Mouse (Mus musculus): ENCODE measurements around the gene Mypn. TPM values are rescaled to one million over a fixed set of nuclear protein-coding genes. Genes with fewer than 3 reads are reported as not detected.
A peak's percentile ranks its signal among the peaks of the same experiment; 100 is the strongest.

Gene Mypn
- 0.02 and 0.03 TPM in 2 replicates for polyA plus RNA-seq (2012; rRNA removed)
- 0.05 and 0.13 TPM in 2 replicates for polyA plus RNA-seq (2014; fragmentation: Nextera tagmentation; extraction: Ambion mirVana)

- Histone ChIP-seq H3K4me3 (ENCODE audit: insufficient read depth in 1 of 2, low read depth in 2 of 2, low read length in 2 of 2) (no peak within 1 kb of the TSS), H3K27me3 (ENCODE audit: control insufficient read depth, insufficient read depth, low read length) (no peaks in the 10 kb centered on the region), H3K36me3 (replicated peaks; ENCODE audit: control insufficient read depth, insufficient read depth, low read depth) (no peaks in the 10 kb centered on the region), H3K4me1 (replicated peaks; ENCODE audit: control insufficient read depth in 2 of 2, insufficient read depth in 2 of 2, low read length in 1 of 2) (peaks cover 4 to 12% of the 10 kb centered on the region in 2 experiments), H3K9ac (replicated peaks) (no peak within 1 kb of the TSS), H3K27ac (no peak within 1 kb of the TSS), H3K4me2 (ENCODE audit: low read depth) (no peak within 1 kb of the TSS), H3K9me3 (ENCODE audit: control insufficient read depth, low read length) (no peaks in the 10 kb centered on the region)
- 79% methylated on average over 15 of the region's 15 CpGs for WGBS (ENCODE audit: insufficient replicate concordance)
- ATAC-seq (ENCODE audit: insufficient read depth) (no peak), DNase-seq (ENCODE audit: low read depth in 3 of 3, low spot score in 3 of 3) (no peak)
- TF ChIP-seq EP300 (IDR thresholded peaks at IDR 0.05; ENCODE audit: low read depth) = no peak
Measured at GRCm38 (mm10) chr10:63203728-63204127, at the start of gene Mypn. Gene Mypn, minus strand, starts transcription at chr10:63203952.

GRCm38 (mm10) chr10:63248421-63248820, 44.7 kb upstream of the Mypn start:
- DNase-seq (ENCODE audit: low read depth in 3 of 3, low spot score in 3 of 3) = no peak
- H3K27ac ChIP-seq = no peak overlapping the region
- H3K4me1 ChIP-seq (replicated peaks; ENCODE audit: control insufficient read depth in 2 of 2, insufficient read depth in 2 of 2, low read length in 1 of 2) = peaks cover 0 to 11% of the 10 kb centered on the region in 2 experiments; a peak in 2 of 4 replicates
- no peaks in the 10 kb centered on the region for H3K27me3 ChIP-seq (ENCODE audit: control insufficient read depth, insufficient read depth, low read length)
- H3K36me3 ChIP-seq (replicated peaks; ENCODE audit: control insufficient read depth, insufficient read depth, low read depth) = peaks cover 19% of the 10 kb centered on the region
- WGBS (ENCODE audit: insufficient replicate concordance) = 81% methylated on average over 6 of the region's 6 CpGs
- no peak overlapping the region for H3K4me2 ChIP-seq (ENCODE audit: low read depth)
- H3K4me3 ChIP-seq (ENCODE audit: insufficient read depth in 1 of 2, low read depth in 2 of 2, low read length in 2 of 2) = no peak overlapping the region
- no peak for TF ChIP-seq CTCF (IDR thresholded peaks at IDR 0.05; ENCODE audit: low read depth)
- no peak for TF ChIP-seq EP300 (IDR thresholded peaks at IDR 0.05; ENCODE audit: low read depth)
- no peak for ATAC-seq (ENCODE audit: insufficient read depth)
- H3K9me3 ChIP-seq (ENCODE audit: control insufficient read depth, low read length) = no peaks in the 10 kb centered on the region
- H3K9ac ChIP-seq (replicated peaks) = no peak overlapping the region

GRCm38 (mm10) chr10:63247457-63247856, 43.7 kb upstream of the Mypn start:
- Histone ChIP-seq H3K9ac (replicated peaks) (no peak overlapping the region), H3K27ac (no peak overlapping the region), H3K36me3 (replicated peaks; ENCODE audit: control insufficient read depth, insufficient read depth, low read depth) (peaks cover 16% of the 10 kb centered on the region), H3K9me3 (ENCODE audit: control insufficient read depth, low read length) (no peaks in the 10 kb centered on the region), H3K27me3 (ENCODE audit: control insufficient read depth, insufficient read depth, low read length) (no peaks in the 10 kb centered on the region), H3K4me3 (ENCODE audit: insufficient read depth in 1 of 2, low read depth in 2 of 2, low read length in 2 of 2) (no peak overlapping the region), H3K4me1 (replicated peaks; ENCODE audit: control insufficient read depth in 2 of 2, insufficient read depth in 2 of 2, low read length in 1 of 2) (peaks cover 6 to 18% of the 10 kb centered on the region in 2 experiments), H3K4me2 (ENCODE audit: low read depth) (peak overlapping the region; percentile 25)
- WGBS (ENCODE audit: insufficient replicate concordance) = 52% methylated on average over 7 of the region's 7 CpGs
- ATAC-seq (ENCODE audit: insufficient read depth) (no peak), DNase-seq (ENCODE audit: low read depth in 3 of 3, low spot score in 3 of 3) (peak; percentile 27 to 41 (median 29))
- no peak for TF ChIP-seq EP300 (IDR thresholded peaks at IDR 0.05; ENCODE audit: low read depth)
- TF ChIP-seq CTCF (IDR thresholded peaks at IDR 0.05; ENCODE audit: low read depth) = no peak

- Histone ChIP-seq H3K4me1 (replicated peaks; ENCODE audit: control insufficient read depth in 2 of 2, insufficient read depth in 2 of 2, low read length in 1 of 2) (peaks cover 8 to 19% of the 10 kb centered on the region in 2 experiments), H3K27me3 (ENCODE audit: control insufficient read depth, insufficient read depth, low read length) (no peaks in the 10 kb centered on the region), H3K9ac (replicated peaks) (no peak overlapping the region), H3K36me3 (replicated peaks; ENCODE audit: control insufficient read depth, insufficient read depth, low read depth) (peaks cover 16% of the 10 kb centered on the region), H3K27ac (no peak overlapping the region; the same call in 1 of the 2 replicates), H3K4me3 (ENCODE audit: insufficient read depth in 1 of 2, low read depth in 2 of 2, low read length in 2 of 2) (peak overlapping the region in 1 of 2 experiments; percentile 22; a peak in 1 of 4 replicates), H3K4me2 (ENCODE audit: low read depth) (peak overlapping the region; percentile 36), H3K9me3 (ENCODE audit: control insufficient read depth, low read length) (no peaks in the 10 kb centered on the region)
- TF ChIP-seq CTCF (IDR thresholded peaks at IDR 0.05; ENCODE audit: low read depth) = no peak
- DNase-seq (ENCODE audit: low read depth in 3 of 3, low spot score in 3 of 3) (no peak), ATAC-seq (ENCODE audit: insufficient read depth) (no peak)
- WGBS (ENCODE audit: insufficient replicate concordance) = 75% methylated on average over 3 of the region's 3 CpGs
Measured at GRCm38 (mm10) chr10:63245846-63246245, 42.1 kb upstream of the Mypn start.

GRCm38 (mm10) chr10:63244746-63245145, 41.0 kb upstream of the Mypn start:
- TF ChIP-seq EP300 (IDR thresholded peaks at IDR 0.05; ENCODE audit: low read depth) = no peak
- peak; percentile 74 for TF ChIP-seq CTCF (IDR thresholded peaks at IDR 0.05; ENCODE audit: low read depth)
- Histone ChIP-seq H3K4me3 (ENCODE audit: insufficient read depth in 1 of 2, low read depth in 2 of 2, low read length in 2 of 2) (peak overlapping the region; percentile 73 to 100), H3K9ac (replicated peaks) (peak overlapping the region; percentile 98), H3K27ac (peak overlapping the region; percentile 96), H3K9me3 (ENCODE audit: control insufficient read depth, low read length) (no peaks in the 10 kb centered on the region), H3K4me1 (replicated peaks; ENCODE audit: control insufficient read depth in 2 of 2, insufficient read depth in 2 of 2, low read length in 1 of 2) (peaks cover 8 to 19% of the 10 kb centered on the region in 2 experiments), H3K36me3 (replicated peaks; ENCODE audit: control insufficient read depth, insufficient read depth, low read depth) (peaks cover 11% of the 10 kb centered on the region), H3K27me3 (ENCODE audit: control insufficient read depth, insufficient read depth, low read length) (no peaks in the 10 kb centered on the region), H3K4me2 (ENCODE audit: low read depth) (peak overlapping the region; percentile 73)
- DNase-seq (ENCODE audit: low read depth in 3 of 3, low spot score in 3 of 3) (peak; percentile 38 to 54 (median 41)), ATAC-seq (ENCODE audit: insufficient read depth) (no peak)
- 14% methylated on average over 5 of the region's 5 CpGs for WGBS (ENCODE audit: insufficient replicate concordance)

Data from liver, embryonic 14.5 days (tissue).